Mouse (Mus musculus): ENCODE results near the gene Tmed6. TPM values are rescaled to one million over a fixed set of nuclear protein-coding genes. Genes with fewer than 3 reads are reported as not detected.

Gene Tmed6
- under 1 TPM in 1 of 2 experiments, not detected in 1; 0.27 TPM for polyA plus RNA-seq (2017; shearing (Covaris generic))

DNA sequence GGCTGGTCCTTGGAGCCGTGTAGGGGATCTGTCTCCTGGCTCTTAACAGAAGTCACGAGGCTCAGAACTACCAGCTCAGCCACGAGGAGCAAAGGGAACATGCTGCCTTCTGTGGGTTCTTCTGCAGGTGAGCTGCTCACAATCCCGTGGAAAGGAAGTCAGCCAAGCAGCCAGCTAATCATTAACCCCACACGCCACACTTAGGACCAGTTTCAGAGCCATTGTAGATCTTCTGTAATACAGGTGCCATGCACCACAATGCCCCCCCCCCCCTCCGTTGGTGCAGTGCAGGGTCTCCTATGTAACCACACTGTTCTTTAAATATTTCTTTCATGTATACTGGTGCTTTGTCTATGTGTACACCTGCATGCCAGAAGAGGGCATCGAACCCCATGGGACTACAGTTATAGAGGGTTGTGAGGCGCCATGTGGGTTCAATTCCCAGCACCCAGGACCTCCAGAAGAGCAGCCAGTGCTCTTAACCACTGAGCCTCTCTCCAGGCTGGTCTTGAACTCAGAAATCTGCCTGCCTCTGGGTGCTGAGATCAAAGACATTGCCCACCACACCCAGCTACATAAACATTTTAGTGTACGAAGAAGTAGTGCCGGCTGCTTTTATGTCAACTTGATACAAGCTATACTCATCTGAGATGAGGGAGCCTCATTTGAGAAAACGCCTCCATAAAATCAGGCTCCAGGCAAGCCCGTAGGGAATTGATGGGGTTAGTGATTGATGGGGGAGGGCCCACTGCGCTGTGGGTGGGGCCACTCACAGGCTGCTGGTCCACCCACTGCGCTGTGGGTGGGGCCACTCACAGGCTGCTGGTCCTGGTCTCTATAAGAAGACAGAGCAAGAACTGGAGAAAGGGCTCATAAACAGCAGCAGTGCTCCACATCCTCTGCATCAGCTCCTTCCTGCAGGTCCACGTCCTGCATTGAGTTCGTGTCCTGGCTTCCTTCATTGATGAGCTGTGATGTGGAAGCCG is at the start of gene Tmed6:
Gene Tmed6 (minus strand): TSS at position 134 of the 986 bp plus-strand sequence.

DNA sequence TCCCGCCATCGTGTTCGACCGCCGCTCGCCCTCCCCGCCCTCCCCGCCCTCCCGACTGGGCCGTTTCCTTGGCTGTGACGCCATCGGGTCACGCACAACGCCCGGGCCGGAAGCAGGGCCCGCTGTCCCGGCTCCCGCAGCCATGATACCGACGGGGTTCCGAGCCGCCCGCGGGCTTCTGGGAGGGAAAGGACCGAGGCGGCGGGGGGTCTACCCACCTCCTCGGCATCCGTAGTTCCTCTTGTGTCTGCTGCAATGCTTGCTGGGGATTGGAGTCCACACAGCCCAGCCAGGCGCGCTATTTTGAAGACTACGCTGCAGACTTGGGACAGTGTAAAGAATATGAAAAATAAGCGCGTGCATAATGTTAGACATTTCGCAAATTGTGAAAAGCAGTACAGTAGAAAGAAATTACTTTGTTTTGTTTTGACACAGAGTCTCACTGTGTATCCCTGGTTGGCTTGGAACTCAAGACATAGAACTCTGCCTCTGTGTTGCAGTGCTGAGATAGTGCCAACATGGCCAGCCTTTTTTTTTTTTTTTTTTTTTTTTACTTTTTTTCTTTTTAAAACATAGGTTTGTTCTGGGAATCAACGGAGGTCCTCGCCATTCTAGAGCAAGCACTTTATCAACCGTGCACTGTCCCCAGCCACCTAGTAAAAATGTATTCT is 31.1 kb upstream of the Tmed6 start, which contains the start of gene Terf2:
Gene Terf2 (minus strand): TSS at position 182 of the 671 bp plus-strand sequence.

DNA sequence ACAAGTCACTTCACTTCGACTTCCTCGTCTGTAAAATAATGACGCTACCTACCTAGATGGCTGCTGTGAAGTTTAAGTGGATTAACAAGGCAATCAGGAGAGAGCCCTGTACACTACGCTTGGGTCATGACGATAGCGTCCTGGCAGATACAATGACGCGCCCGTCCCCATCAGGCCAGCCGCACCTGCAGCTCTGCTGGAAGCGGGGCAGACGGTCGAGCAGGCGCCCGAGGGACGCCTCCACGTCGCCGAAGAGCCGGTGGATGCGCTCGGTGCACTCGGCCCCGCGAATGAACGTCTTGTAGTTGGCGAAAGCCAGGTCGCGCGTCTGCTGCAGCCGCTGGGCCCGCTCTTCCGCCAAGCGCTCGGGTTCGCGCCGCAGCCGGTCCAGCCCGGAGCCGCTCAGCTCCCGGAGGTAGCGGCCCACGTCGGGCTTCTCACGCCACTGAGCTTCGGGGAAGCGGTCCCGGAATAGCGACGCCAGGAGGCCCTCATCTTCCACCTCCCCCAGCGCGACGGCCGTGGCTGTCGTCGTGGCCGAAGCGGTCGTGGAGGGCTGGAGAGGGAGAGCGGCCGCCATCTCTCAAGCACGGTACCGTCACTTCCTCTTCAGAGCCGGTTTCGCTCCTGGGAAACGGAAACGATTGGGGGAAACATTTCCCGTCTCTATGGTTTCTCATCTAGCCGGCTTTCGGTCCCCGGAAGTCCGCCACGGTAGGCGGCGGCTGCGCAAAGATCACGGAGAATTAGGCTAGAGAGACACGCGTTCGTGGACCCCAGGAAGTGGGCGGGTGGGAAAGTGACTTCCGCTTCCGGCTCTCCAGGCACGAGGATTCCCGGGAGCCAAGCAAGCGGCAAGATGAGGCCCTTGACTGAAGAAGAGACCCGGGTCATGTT is 9.1 kb downstream of the Tmed6 start, which contains the start of the genes Cog8 and Nip7:
Gene Cog8 (minus strand): TSS at position 614 of the 897 bp plus-strand sequence.
Gene Nip7 (plus strand): TSS at position 802 of the 897 bp plus-strand sequence.

DNA sequence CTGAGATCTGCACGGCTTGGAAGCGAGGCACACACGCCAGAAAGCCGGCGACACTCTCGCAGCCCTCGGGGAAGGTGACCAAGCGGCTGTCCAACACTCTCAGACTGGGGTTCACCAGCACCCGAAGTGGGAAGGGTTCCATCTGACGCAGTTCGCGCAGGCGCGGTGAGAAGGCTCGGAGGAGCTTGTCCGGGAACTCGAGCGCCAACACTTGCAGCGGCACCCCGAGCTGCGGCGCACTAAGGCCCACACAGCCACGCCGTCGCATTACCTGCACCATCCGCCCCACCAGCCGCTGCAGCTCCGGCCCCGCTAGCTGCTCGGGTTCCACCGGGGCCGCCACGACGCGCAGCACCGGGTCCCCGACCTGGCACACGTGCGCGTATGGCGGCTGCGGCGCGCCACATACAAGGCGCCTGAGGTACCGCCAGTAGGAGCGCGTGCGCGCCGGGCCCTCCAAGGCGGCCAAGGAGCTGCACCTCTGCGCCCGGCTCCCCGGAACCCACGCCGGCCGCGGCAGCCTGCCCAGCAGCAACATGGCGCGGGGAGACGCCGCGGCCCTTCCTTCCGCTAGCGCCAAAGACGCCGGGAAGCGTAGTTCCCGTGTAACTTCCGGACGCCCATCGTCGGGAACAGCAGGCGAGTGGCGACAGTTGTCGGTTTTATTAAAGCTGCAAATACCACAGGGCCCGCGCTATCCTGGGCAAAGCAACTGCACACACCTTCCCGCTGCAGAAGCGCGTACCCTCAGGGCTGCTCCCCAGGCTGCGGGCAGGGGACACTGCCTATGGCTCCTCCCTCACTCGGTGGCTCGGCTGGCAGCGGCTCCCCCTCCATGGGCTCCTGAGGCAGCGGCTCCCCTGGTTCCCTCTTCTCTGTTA is 17.1 kb downstream of the Tmed6 start, which contains the start of gene Pdf:
Gene Pdf (minus strand): TSS at position 554 of the 881 bp plus-strand sequence.

DNA sequence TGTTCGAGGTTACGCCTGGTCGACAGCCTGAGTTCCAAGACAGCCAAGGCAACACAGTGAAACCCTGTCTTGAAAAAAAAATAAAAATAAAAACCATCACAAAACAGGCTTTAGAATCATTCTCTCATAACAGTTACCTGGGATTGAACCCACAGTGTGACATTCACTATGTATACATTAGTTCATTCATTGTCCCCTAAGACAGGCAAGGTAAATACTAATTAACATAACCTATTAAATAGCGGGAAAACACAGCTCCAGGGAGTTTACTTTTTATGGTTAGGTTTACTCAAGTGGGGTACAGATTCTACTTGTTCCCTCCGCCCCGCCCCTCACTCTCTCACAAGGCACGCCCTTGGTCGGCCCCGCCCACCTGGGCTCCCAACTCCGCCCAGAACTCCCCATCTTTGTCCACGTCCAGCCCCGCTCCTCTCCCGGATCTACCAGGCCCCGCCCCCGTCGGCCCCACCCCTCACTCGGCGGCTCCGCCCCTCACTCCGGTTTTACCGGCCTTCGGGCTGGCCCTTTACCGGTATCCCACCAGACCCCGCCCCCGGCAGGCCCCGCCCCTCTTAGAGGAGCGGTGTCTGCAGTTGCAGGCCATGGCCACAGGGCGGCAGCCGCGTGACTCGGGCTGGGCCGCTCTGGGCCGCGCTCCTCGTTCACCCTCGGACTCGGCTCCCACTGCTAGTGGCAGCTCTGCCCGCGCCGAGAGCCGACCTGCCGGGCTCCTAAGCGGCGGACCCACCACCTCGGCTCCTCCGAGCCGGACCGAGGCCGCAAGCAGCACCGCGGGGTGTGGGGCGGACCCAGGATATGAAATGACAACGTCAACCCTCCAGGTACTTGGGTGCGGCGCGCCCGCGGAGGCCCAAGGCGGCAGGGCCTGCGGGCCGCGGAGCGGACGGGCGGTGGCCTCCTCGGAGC is 34.5 kb downstream of the Tmed6 start, which contains the start of gene Vps4a:
Gene Vps4a (plus strand): TSS at position 573 of the 927 bp plus-strand sequence.

Other genes with a start within 250 kb of the Tmed6 start
- gene Has3, start 195.4 kb downstream of the Tmed6 start, polyA plus RNA-seq (2017; shearing (Covaris generic)): under 1 TPM; 0.06 to 0.14 TPM
- gene Utp4, start 172.0 kb downstream of the Tmed6 start, polyA plus RNA-seq (2017; shearing (Covaris generic)): 10 to 100 TPM; 45.3 to 61.1 TPM
- gene Sntb2, start 129.9 kb downstream of the Tmed6 start, polyA plus RNA-seq (2017; shearing (Covaris generic)): 10 to 100 TPM; 17.6 to 20.3 TPM
- 10 to 100 TPM; 58.1 to 66.9 TPM for gene Vps4a, start 34.4 kb downstream of the Tmed6 start, polyA plus RNA-seq (2017; shearing (Covaris generic))
- 10 to 100 TPM; 10.6 to 19.1 TPM for gene Pdf, start 17.0 kb downstream of the Tmed6 start, polyA plus RNA-seq (2017; shearing (Covaris generic))
- 10 to 100 TPM; 58.9 to 67.4 TPM for gene Cog8, start 9.0 kb downstream of the Tmed6 start, polyA plus RNA-seq (2017; shearing (Covaris generic))
- 100 to 1,000 TPM in 1 of 2 experiments, 10 to 100 TPM in 1; 68.2 to 104 TPM for gene Nip7, start 8.8 kb downstream of the Tmed6 start, polyA plus RNA-seq (2017; shearing (Covaris generic))
- 10 to 100 TPM; 24.9 to 25.0 TPM for gene Terf2, start 30.9 kb upstream of the Tmed6 start, polyA plus RNA-seq (2017; shearing (Covaris generic))
- 10 to 100 TPM; 39.1 to 65.9 TPM for gene Cyb5b, start 85.0 kb upstream of the Tmed6 start, polyA plus RNA-seq (2017; shearing (Covaris generic))
- 10 to 100 TPM in 1 of 2 experiments, 1 to 10 TPM in 1; 9.6 to 21.4 TPM for gene Nfat5, start 227.8 kb upstream of the Tmed6 start, polyA plus RNA-seq (2017; shearing (Covaris generic))

All from activated CD4-positive, CD25-positive, alpha-beta regulatory T cell (primary cell).